Mouse (Mus musculus): ENCODE measurements at regions not wholly inside any gene's neighbourhood (a gene's known extent, or its start where the extent isn't known, plus 50 kb on each side); places are given as distances from the start of the nearest gene placed in this dataset.
A peak's percentile ranks its signal among the peaks of the same experiment; 100 is the strongest.

- H3K4me1 ChIP-seq (replicated peaks; ENCODE audit: control insufficient read depth, insufficient read depth, low read length): peaks cover 12% of the 10 kb centered on the region
- H3K9ac ChIP-seq (replicated peaks; ENCODE audit: low read depth, low read length): no peak overlapping the region
- H3K4me2 ChIP-seq (ENCODE audit: low read length): no peak overlapping the region; the same call in 1 of the 2 replicates
- H3K27ac ChIP-seq (ENCODE audit: low read length): no peak overlapping the region
- peak; percentile 16; the same call in 1 of the 2 replicates for ATAC-seq
- peaks cover 17% of the 10 kb centered on the region for H3K27me3 ChIP-seq (replicated peaks; ENCODE audit: control insufficient read depth, insufficient read depth, low read length)
- no peaks in the 10 kb centered on the region for H3K36me3 ChIP-seq (ENCODE audit: control insufficient read depth, insufficient read depth)
- no peak overlapping the region; the same call in 1 of the 2 replicates for H3K4me3 ChIP-seq (replicated peaks; ENCODE audit: low read length)
- H3K9me3 ChIP-seq (ENCODE audit: control insufficient read depth, low read length): no peaks in the 10 kb centered on the region
- WGBS: 11% methylated on average over 11 of the region's 11 CpGs
These were observed 60.8 kb upstream of the Casz1 start for GRCm38 (mm10) chr4:148743414-148743844.

- Histone ChIP-seq H3K9ac (replicated peaks; ENCODE audit: low read depth, low read length) (no peak overlapping the region), H3K27ac (ENCODE audit: low read length) (no peak overlapping the region), H3K27me3 (replicated peaks; ENCODE audit: control insufficient read depth, insufficient read depth, low read length) (peaks cover 17% of the 10 kb centered on the region), H3K4me3 (replicated peaks; ENCODE audit: low read length) (no peak overlapping the region), H3K4me2 (ENCODE audit: low read length) (no peak overlapping the region), H3K36me3 (ENCODE audit: control insufficient read depth, insufficient read depth) (no peaks in the 10 kb centered on the region), H3K9me3 (ENCODE audit: control insufficient read depth, low read length) (no peaks in the 10 kb centered on the region), H3K4me1 (replicated peaks; ENCODE audit: control insufficient read depth, insufficient read depth, low read length) (peaks cover 12% of the 10 kb centered on the region)
- no peak for ATAC-seq
- WGBS: 51% methylated on average over 8 of the region's 8 CpGs
These were observed 60.2 kb upstream of the Casz1 start for GRCm38 (mm10) chr4:148744053-148744452.

GRCm38 (mm10) chr4:148746460-148747314, 57.5 kb upstream of the Casz1 start:
- H3K9ac ChIP-seq (replicated peaks; ENCODE audit: low read depth, low read length): no peak overlapping the region
- H3K4me2 ChIP-seq (ENCODE audit: low read length): no peak overlapping the region
- H3K4me1 ChIP-seq (replicated peaks; ENCODE audit: control insufficient read depth, insufficient read depth, low read length): peaks cover 12% of the 10 kb centered on the region
- no peaks in the 10 kb centered on the region for H3K9me3 ChIP-seq (ENCODE audit: control insufficient read depth, low read length)
- H3K27ac ChIP-seq (ENCODE audit: low read length): no peak overlapping the region
- WGBS: 48% methylated on average over 23 of the region's 23 CpGs
- no peaks in the 10 kb centered on the region for H3K36me3 ChIP-seq (ENCODE audit: control insufficient read depth, insufficient read depth)
- H3K27me3 ChIP-seq (replicated peaks; ENCODE audit: control insufficient read depth, insufficient read depth, low read length): peaks cover 10% of the 10 kb centered on the region; the same call in 1 of the 2 replicates
- ATAC-seq: no peak
- no peak overlapping the region for H3K4me3 ChIP-seq (replicated peaks; ENCODE audit: low read length)

- Histone ChIP-seq H3K36me3 (ENCODE audit: control insufficient read depth, insufficient read depth) (no peaks in the 10 kb centered on the region), H3K27me3 (replicated peaks; ENCODE audit: control insufficient read depth, insufficient read depth, low read length) (peaks cover 10% of the 10 kb centered on the region; the same call in 1 of the 2 replicates), H3K27ac (ENCODE audit: low read length) (no peak overlapping the region), H3K4me1 (replicated peaks; ENCODE audit: control insufficient read depth, insufficient read depth, low read length) (peaks cover 12% of the 10 kb centered on the region), H3K4me3 (replicated peaks; ENCODE audit: low read length) (no peak overlapping the region), H3K9ac (replicated peaks; ENCODE audit: low read depth, low read length) (no peak overlapping the region), H3K4me2 (ENCODE audit: low read length) (no peak overlapping the region), H3K9me3 (ENCODE audit: control insufficient read depth, low read length) (no peaks in the 10 kb centered on the region)
- no peak for ATAC-seq
- 79% methylated on average over 7 of the region's 7 CpGs for WGBS
These were observed 56.9 kb upstream of the Casz1 start for GRCm38 (mm10) chr4:148747315-148747644.

- peak; percentile 90 for ATAC-seq
- H3K4me1 ChIP-seq (replicated peaks; ENCODE audit: control insufficient read depth, insufficient read depth, low read length): no peaks in the 10 kb centered on the region; the same call in 1 of the 2 replicates
- H3K9ac ChIP-seq (replicated peaks; ENCODE audit: low read depth, low read length): no peak overlapping the region
- H3K27ac ChIP-seq (ENCODE audit: low read length): no peak overlapping the region
- H3K36me3 ChIP-seq (ENCODE audit: control insufficient read depth, insufficient read depth): no peaks in the 10 kb centered on the region
- no peaks in the 10 kb centered on the region for H3K9me3 ChIP-seq (ENCODE audit: control insufficient read depth, low read length)
- 33% methylated on average over 10 of the region's 10 CpGs for WGBS
- no peak overlapping the region for H3K4me3 ChIP-seq (replicated peaks; ENCODE audit: low read length)
- H3K27me3 ChIP-seq (replicated peaks; ENCODE audit: control insufficient read depth, insufficient read depth, low read length): peaks cover 3% of the 10 kb centered on the region; the same call in 1 of the 2 replicates
- no peak overlapping the region for H3K4me2 ChIP-seq (ENCODE audit: low read length)
These were observed 54.2 kb upstream of the Casz1 start for GRCm38 (mm10) chr4:148750030-148750429.

GRCm38 (mm10) chr4:148751591-148751990, 52.6 kb upstream of the Casz1 start:
- H3K27me3 ChIP-seq (replicated peaks; ENCODE audit: control insufficient read depth, insufficient read depth, low read length): peaks cover 2% of the 10 kb centered on the region; the same call in 1 of the 2 replicates
- H3K4me3 ChIP-seq (replicated peaks; ENCODE audit: low read length): no peak overlapping the region
- 76% methylated on average over 7 of the region's 7 CpGs for WGBS
- no peaks in the 10 kb centered on the region for H3K36me3 ChIP-seq (ENCODE audit: control insufficient read depth, insufficient read depth)
- H3K27ac ChIP-seq (ENCODE audit: low read length): no peak overlapping the region
- no peak overlapping the region for H3K4me2 ChIP-seq (ENCODE audit: low read length)
- no peaks in the 10 kb centered on the region; the same call in 1 of the 2 replicates for H3K4me1 ChIP-seq (replicated peaks; ENCODE audit: control insufficient read depth, insufficient read depth, low read length)
- no peak overlapping the region for H3K9ac ChIP-seq (replicated peaks; ENCODE audit: low read depth, low read length)
- no peak for ATAC-seq
- no peaks in the 10 kb centered on the region for H3K9me3 ChIP-seq (ENCODE audit: control insufficient read depth, low read length)

- H3K9ac ChIP-seq (replicated peaks; ENCODE audit: low read depth, low read length): no peak overlapping the region
- no peak overlapping the region for H3K4me3 ChIP-seq (replicated peaks; ENCODE audit: low read length)
- no peak overlapping the region for H3K27ac ChIP-seq (ENCODE audit: low read length)
- H3K36me3 ChIP-seq (ENCODE audit: control insufficient read depth, insufficient read depth): no peaks in the 10 kb centered on the region
- H3K9me3 ChIP-seq (ENCODE audit: control insufficient read depth, low read length): no peaks in the 10 kb centered on the region
- H3K27me3 ChIP-seq (replicated peaks; ENCODE audit: control insufficient read depth, insufficient read depth, low read length): no peaks in the 10 kb centered on the region; the same call in 1 of the 2 replicates
- 85% methylated on average over 14 of the region's 14 CpGs for whole genome bisulfite sequencing
- no peak for ATAC-seq
- no peaks in the 10 kb centered on the region; the same call in 1 of the 2 replicates for H3K4me1 ChIP-seq (replicated peaks; ENCODE audit: control insufficient read depth, insufficient read depth, low read length)
- no peak overlapping the region for H3K4me2 ChIP-seq (ENCODE audit: low read length)
These were observed 51.7 kb upstream of the Casz1 start for GRCm38 (mm10) chr4:148752360-148753093.

- Histone ChIP-seq H3K9ac (replicated peaks; ENCODE audit: low read depth, low read length) (no peak overlapping the region), H3K36me3 (ENCODE audit: control insufficient read depth, insufficient read depth) (no peaks in the 10 kb centered on the region), H3K27ac (ENCODE audit: low read length) (no peak overlapping the region), H3K4me2 (ENCODE audit: low read length) (no peak overlapping the region), H3K4me3 (replicated peaks; ENCODE audit: low read length) (no peak overlapping the region), H3K27me3 (replicated peaks; ENCODE audit: control insufficient read depth, insufficient read depth, low read length) (no peaks in the 10 kb centered on the region; the same call in 1 of the 2 replicates), H3K4me1 (replicated peaks; ENCODE audit: control insufficient read depth, insufficient read depth, low read length) (no peaks in the 10 kb centered on the region; the same call in 1 of the 2 replicates), H3K9me3 (ENCODE audit: control insufficient read depth, low read length) (no peaks in the 10 kb centered on the region)
- ATAC-seq: no peak
- whole genome bisulfite sequencing: 66% methylated on average over 17 of the region's 17 CpGs
These were observed 51.0 kb upstream of the Casz1 start for GRCm38 (mm10) chr4:148753143-148753798.

GRCm38 (mm10) chr4:148753849-148754248, 50.4 kb upstream of the Casz1 start:
- Histone ChIP-seq H3K9me3 (ENCODE audit: control insufficient read depth, low read length) (no peaks in the 10 kb centered on the region), H3K36me3 (ENCODE audit: control insufficient read depth, insufficient read depth) (no peaks in the 10 kb centered on the region), H3K27ac (ENCODE audit: low read length) (no peak overlapping the region), H3K27me3 (replicated peaks; ENCODE audit: control insufficient read depth, insufficient read depth, low read length) (no peaks in the 10 kb centered on the region; the same call in 1 of the 2 replicates), H3K4me3 (replicated peaks; ENCODE audit: low read length) (no peak overlapping the region), H3K4me2 (ENCODE audit: low read length) (no peak overlapping the region), H3K4me1 (replicated peaks; ENCODE audit: control insufficient read depth, insufficient read depth, low read length) (no peaks in the 10 kb centered on the region; the same call in 1 of the 2 replicates), H3K9ac (replicated peaks; ENCODE audit: low read depth, low read length) (no peak overlapping the region)
- ATAC-seq: no peak
- WGBS: 69% methylated on average over 8 of the region's 8 CpGs
